Mouse (Mus musculus) heart, adult 2 months (tissue): ENCODE data around the gene Papolb.

Source experiments
- CTCF ChIP-seq: fragments of 200-600 bp; IDR thresholded peaks from 2 replicates; pipeline ENCODE4 v1.8.1; 2022; ENCODE audit warnings: antibody characterized with exemption, mild to moderate bottlenecking, moderate library complexity
- POLR2A ChIP-seq: fragments of 200-500 bp; IDR thresholded peaks from 2 replicates; pipeline ENCODE4 v1.6.1; 2011; ENCODE audit warnings: mild to moderate bottlenecking, low read depth, low read length, control low read depth; ENCODE audit not compliant: insufficient read depth

DNA sequence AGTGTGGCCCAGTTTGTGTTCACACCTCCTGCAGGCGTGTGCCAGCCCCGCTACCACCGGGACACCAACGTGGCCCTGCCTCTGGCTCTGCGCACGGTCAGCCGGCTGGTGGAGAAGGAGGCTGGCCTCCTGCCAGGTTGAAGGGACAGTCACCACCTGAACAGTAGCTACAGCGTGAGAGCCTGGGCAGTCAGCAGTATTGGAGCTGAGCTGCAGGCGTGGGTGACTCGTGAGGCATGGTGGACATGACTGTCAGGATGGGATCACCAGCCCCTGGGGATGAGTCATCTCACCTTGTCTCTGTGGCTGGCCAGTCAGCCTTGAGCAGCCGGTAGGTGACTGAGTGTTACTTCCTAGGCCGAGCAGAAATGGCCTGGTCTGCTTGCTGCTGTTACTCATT is 52.5 kb downstream of the Papolb start:
- TF ChIP-seq POLR2A, result no peak
- no peak for TF ChIP-seq CTCF
